Mouse (Mus musculus) liver, embryonic 15.5 days (tissue): ENCODE results near the gene Cdc42bpb. TPM values are rescaled to one million over a fixed set of nuclear protein-coding genes. Genes with fewer than 3 reads are reported as not detected.

Experiments used
- ATAC-seq: fragments of 200-750 bp; cut with Nextera tagmentation; 2 replicates; pipeline ENCODE4 v1.8.0; 2017; ENCODE audit warnings: moderate number of reproducible peaks, mild to moderate bottlenecking, moderate library complexity; ENCODE audit not compliant: insufficient read depth
- H3K27ac ChIP-seq: fragments of 300-500 bp; sonication (generic); replicated peaks from 2 replicates; pipeline ENCODE4 v1.5.1; 2015; ENCODE audit warnings: mild to moderate bottlenecking, inconsistent platforms
- H3K27me3 ChIP-seq: fragments of 300-500 bp; sonication (generic); 2 replicates; pipeline ENCODE4 v1.6.1; 2015; ENCODE audit warnings: mild to moderate bottlenecking, inconsistent platforms
- H3K36me3 ChIP-seq: fragments of 300-500 bp; sonication (generic); replicated peaks from 2 replicates; pipeline ENCODE4 v1.6.1; 2015; ENCODE audit warnings: moderate library complexity, mild to moderate bottlenecking, inconsistent platforms
- H3K4me1 ChIP-seq: fragments of 300-500 bp; sonication (generic); replicated peaks from 2 replicates; pipeline ENCODE4 v1.6.1; 2015; ENCODE audit warnings: inconsistent platforms
- H3K4me2 ChIP-seq: fragments of 300-500 bp; sonication (generic); 2 replicates; pipeline ENCODE4 v1.6.1; 2015; ENCODE audit warnings: moderate library complexity, mild to moderate bottlenecking, inconsistent platforms
- H3K4me3 ChIP-seq: fragments of 300-500 bp; sonication (generic); replicated peaks from 2 replicates; pipeline ENCODE4 v1.5.1; 2015; ENCODE audit warnings: mild to moderate bottlenecking, inconsistent platforms
- H3K9ac ChIP-seq: fragments of 300-500 bp; sonication (generic); 2 replicates; pipeline ENCODE4 v1.6.1; 2015; ENCODE audit warnings: moderate library complexity, mild to moderate bottlenecking, inconsistent platforms
- H3K9me3 ChIP-seq: fragments of 300-500 bp; sonication (generic); replicated peaks from 2 replicates; pipeline ENCODE4 v1.6.1; 2016; ENCODE audit warnings: inconsistent platforms
- WGBS: fragments of 180-500 bp; shearing (Covaris S2); methylation state at CpG from one replicate; pipeline ENCODE4 v1.1.7; 2015; ENCODE audit warnings: mixed read lengths; ENCODE audit not compliant: insufficient replicate concordance; 5-methylcytosine and 5-hydroxymethylcytosine counted together
- polyA plus RNA-seq: library from polyadenylated mRNA; unstranded; fragments of >200 nt; fragmentation: Nextera tagmentation; extraction: Ambion mirVana; gene quantifications from 2 replicates; pipeline ENCODE4 v1.2.1, GENCODE M21; 2015

The Cdc42bpb gene
- polyA plus RNA-seq, 1 experiment from 2014 or later, result 6.6 TPM

DNA sequence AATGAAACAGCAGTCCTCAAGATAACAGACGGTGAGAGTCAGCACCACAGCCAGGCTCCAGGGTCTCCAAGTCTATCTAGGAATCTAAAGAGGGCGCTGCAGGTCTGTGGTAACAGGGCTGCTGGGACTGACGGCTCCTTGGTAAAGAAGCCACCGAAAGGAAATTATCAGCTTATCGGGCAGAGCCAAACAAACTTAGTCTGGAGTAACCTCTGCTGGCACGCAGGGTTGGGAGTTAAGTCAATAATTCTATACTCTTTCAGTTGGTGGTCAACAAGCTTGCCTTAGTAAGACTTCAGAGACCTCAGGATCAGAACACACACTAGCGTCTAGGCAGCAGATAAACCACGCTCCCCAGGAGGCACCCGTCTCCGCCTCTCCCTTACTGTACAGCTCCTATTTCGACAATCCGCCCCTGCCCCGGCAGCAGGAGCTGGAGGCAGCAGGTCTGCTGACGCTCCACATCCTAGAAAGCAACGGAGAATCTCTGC lies 39.6 kb downstream of the Cdc42bpb start:
- 21% methylated on average over 15 of the region's 15 CpGs for WGBS
- Histone ChIP-seq H3K9ac (no peak overlapping the region), H3K4me1 (peaks cover 19% of the 10 kb centered on the region), H3K27ac (no peak overlapping the region), H3K27me3 (no peaks in the 10 kb centered on the region), H3K4me3 (no peak overlapping the region), H3K36me3 (peaks cover 24% of the 10 kb centered on the region; the same call in 1 of the 2 replicates), H3K4me2 (peak overlapping the region; percentile 33), H3K9me3 (no peaks in the 10 kb centered on the region)
- ATAC-seq, result peak; percentile 65

DNA sequence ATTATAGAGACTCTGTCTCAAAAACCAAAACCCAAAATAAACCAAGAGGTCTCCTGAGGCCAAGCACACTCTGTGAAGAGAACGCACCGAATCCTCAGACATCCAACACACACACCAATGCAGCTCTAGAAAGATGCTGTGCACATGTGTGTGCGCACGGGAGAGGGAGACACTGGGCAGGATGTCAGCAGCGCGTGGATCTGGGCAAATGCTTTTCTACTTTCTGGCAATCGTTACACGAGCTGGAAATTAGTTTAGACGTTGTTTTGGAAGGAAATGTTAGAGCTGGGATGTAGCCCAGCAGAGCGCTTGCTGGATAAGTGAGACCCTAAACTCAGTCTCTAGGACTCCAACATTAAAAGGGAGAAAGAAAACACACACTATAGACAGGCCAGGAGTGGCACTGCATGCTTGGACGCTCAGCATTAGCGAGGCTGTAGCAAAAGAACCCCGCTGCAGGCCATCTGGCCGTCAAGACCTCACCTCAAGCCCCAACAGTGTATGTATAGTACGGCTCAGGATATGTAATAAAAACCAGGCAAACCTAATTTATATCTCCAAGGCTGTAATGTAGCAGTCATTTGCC lies 44.4 kb downstream of the Cdc42bpb start:
- Histone ChIP-seq H3K4me2 (no peak overlapping the region), H3K9ac (no peak overlapping the region), H3K9me3 (no peaks in the 10 kb centered on the region), H3K36me3 (peaks cover 12% of the 10 kb centered on the region; the same call in 1 of the 2 replicates), H3K27ac (no peak overlapping the region), H3K27me3 (no peaks in the 10 kb centered on the region), H3K4me1 (peaks cover 14% of the 10 kb centered on the region), H3K4me3 (no peak overlapping the region)
- ATAC-seq, result no peak
- 78% methylated on average over 15 of the region's 15 CpGs for WGBS

DNA sequence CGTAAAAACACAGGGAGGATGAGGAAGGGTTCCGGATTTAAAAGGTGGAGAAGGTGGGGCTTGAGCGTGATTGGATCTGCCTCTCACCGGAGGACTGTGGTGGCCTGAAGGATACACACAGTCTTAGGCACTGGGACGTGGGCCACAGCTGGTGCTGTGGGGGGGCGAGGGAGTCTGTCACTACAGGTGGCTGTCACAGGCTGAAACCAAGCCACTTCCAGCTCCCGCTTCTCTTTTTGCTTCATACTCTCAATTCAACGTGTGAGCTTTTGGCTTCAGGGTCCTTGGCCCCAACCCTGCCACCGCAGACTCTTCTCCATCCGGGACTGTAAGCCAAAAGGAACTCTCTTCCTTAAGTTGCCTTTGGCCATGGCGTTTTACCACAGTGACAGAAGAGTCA lies 45.1 kb downstream of the Cdc42bpb start:
- H3K27me3 ChIP-seq, result no peaks in the 10 kb centered on the region
- H3K27ac ChIP-seq, result no peak overlapping the region
- no peak overlapping the region for H3K9ac ChIP-seq
- 78% methylated on average over 11 of the region's 11 CpGs for WGBS
- no peak overlapping the region for H3K4me3 ChIP-seq
- H3K36me3 ChIP-seq, result peaks cover 15% of the 10 kb centered on the region; the same call in 1 of the 2 replicates
- H3K4me1 ChIP-seq, result peaks cover 7% of the 10 kb centered on the region
- H3K4me2 ChIP-seq, result no peak overlapping the region
- no peaks in the 10 kb centered on the region for H3K9me3 ChIP-seq
- no peak for ATAC-seq

DNA sequence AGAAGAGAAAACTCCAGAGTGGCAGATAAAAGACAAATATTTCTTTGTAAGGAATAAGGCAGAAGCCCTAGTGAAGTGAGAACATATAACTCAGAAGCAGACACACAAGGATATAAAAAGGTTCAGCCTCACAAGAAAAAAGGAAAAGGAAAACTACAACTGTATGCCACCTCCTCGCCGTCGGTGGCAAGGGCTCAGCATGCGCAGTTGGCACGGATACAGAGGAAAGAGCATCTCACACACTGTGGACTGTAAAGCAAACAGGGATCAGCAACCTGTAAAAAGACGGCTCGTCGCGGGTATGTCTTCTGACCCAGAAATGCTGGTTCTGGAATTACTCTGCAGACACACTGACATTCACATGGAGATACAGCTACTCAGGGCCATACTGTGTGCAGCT lies 45.9 kb downstream of the Cdc42bpb start:
- H3K36me3 ChIP-seq, result peaks cover 15% of the 10 kb centered on the region; the same call in 1 of the 2 replicates
- H3K4me3 ChIP-seq, result no peak overlapping the region
- H3K27ac ChIP-seq, result no peak overlapping the region
- no peaks in the 10 kb centered on the region for H3K4me1 ChIP-seq
- ATAC-seq, result no peak
- H3K9ac ChIP-seq, result no peak overlapping the region
- no peak overlapping the region for H3K4me2 ChIP-seq
- 85% methylated on average over 9 of the region's 9 CpGs for WGBS
- H3K9me3 ChIP-seq, result no peaks in the 10 kb centered on the region
- H3K27me3 ChIP-seq, result no peaks in the 10 kb centered on the region

DNA sequence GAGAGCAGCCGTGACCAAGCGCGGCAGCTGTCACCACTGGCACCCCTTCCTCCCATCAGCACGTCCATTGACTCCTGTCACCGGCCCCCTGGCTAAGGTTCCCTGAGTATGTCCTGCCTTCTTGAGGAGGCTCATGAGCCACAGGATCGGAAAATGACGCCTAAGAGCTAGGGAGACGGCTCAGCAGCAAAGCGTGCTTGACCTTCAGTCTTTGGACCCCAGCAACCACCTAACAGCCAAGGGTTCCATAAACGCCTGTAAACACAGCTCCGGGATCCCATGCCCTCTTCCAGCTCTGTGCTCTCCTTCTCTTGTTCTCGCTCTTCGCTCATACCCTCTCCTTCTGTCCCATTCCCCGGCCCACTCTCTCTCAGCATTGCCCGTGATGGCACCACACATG lies 48.2 kb downstream of the Cdc42bpb start:
- H3K4me3 ChIP-seq, result no peak overlapping the region
- H3K4me1 ChIP-seq, result no peaks in the 10 kb centered on the region
- H3K27me3 ChIP-seq, result no peaks in the 10 kb centered on the region
- ATAC-seq, result no peak
- H3K36me3 ChIP-seq, result peaks cover 23% of the 10 kb centered on the region
- H3K9ac ChIP-seq, result no peak overlapping the region
- no peak overlapping the region for H3K4me2 ChIP-seq
- H3K27ac ChIP-seq, result no peak overlapping the region
- 79% methylated on average over 15 of the region's 15 CpGs for WGBS
- no peaks in the 10 kb centered on the region for H3K9me3 ChIP-seq

DNA sequence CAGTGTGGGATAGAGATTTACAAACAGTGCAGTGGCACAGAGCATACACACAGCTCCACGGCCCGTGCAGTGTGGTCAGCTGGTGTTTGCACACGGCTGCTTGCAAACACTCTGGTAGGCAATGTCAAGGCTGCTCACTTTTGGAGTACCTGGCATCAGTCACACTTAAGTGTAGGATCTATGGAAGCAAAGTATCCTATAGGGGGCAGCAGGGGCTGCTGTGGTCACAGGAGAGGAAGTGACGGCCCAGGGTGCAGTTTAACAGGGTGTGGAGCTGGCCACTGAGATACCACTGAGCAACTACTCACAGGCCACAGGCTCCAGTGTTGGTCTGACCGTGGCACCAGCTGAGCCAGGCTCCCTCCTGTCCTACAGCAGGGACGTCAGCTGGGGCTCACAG lies 49.2 kb downstream of the Cdc42bpb start:
- no peaks in the 10 kb centered on the region for H3K27me3 ChIP-seq
- H3K36me3 ChIP-seq, result peaks cover 29% of the 10 kb centered on the region
- no peak overlapping the region for H3K4me3 ChIP-seq
- no peak for ATAC-seq
- no peak overlapping the region for H3K4me2 ChIP-seq
- no peaks in the 10 kb centered on the region for H3K4me1 ChIP-seq
- H3K27ac ChIP-seq, result no peak overlapping the region
- WGBS, result 49% methylated on average over 6 of the region's 6 CpGs
- H3K9ac ChIP-seq, result no peak overlapping the region
- H3K9me3 ChIP-seq, result no peaks in the 10 kb centered on the region

DNA sequence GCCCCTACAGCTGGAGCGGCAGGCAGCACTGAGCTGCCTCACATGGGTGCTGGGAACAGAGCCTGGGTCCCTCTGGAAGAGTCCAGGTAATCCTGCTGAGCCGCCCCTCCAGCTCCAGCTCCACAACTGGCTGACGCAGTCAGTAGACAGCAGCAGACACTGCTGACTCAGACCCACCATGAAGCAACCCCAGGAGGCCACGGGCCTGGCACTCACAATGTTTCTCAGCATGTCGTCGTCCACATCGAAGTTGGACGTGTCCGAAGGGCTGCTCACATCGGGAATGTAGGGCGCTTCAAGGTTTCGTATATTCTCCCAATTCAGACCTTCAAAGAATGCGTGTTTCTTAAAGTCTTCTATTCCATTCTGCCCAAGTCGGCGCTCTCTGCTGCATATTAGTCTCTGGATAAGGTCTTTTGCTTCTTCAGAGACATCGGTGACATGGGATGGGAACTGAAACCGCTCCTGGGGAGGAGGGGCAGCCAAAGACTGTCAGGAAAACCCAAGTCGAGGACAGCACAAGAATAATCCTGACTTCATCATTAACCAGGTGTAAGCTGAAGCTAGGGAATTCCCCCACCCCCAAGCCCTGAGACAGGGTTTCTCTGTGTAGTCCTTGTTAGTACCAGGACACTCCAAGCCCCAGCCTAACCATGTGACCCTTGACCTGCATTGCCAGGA lies 51.6 kb downstream of the Cdc42bpb start:
- ATAC-seq, result no peak
- H3K27ac ChIP-seq, result no peak overlapping the region
- WGBS, result 79% methylated on average over 18 of the region's 18 CpGs
- H3K27me3 ChIP-seq, result no peaks in the 10 kb centered on the region
- no peaks in the 10 kb centered on the region for H3K9me3 ChIP-seq
- H3K9ac ChIP-seq, result no peak overlapping the region
- no peak overlapping the region for H3K4me2 ChIP-seq
- H3K36me3 ChIP-seq, result peaks cover 51% of the 10 kb centered on the region
- H3K4me3 ChIP-seq, result no peak overlapping the region
- H3K4me1 ChIP-seq, result no peaks in the 10 kb centered on the region

DNA sequence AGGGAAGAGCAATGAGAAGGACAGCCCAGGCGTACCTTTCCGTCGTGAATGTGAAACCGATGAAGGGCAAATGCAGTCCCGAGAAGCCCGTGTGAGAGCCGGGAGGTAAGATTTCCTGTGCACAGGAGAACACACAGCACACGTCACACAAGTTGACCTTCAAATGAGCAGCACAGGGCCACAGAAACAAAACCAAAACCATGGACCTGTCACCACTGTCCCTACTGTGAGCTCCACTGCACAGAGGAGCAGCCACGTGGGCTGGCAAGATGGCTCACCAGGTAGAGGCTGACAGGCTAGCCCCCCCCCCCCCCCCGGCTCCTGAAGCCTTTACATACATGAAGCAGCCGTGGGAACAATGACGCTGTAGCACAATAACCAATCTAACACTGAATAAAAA lies 52.6 kb downstream of the Cdc42bpb start:
- Histone ChIP-seq H3K36me3 (peaks cover 55% of the 10 kb centered on the region), H3K4me1 (no peaks in the 10 kb centered on the region), H3K4me2 (no peak overlapping the region), H3K9me3 (no peaks in the 10 kb centered on the region), H3K27me3 (no peaks in the 10 kb centered on the region), H3K9ac (no peak overlapping the region), H3K4me3 (no peak overlapping the region), H3K27ac (no peak overlapping the region)
- 81% methylated on average over 12 of the region's 12 CpGs for WGBS
- ATAC-seq, result no peak

DNA sequence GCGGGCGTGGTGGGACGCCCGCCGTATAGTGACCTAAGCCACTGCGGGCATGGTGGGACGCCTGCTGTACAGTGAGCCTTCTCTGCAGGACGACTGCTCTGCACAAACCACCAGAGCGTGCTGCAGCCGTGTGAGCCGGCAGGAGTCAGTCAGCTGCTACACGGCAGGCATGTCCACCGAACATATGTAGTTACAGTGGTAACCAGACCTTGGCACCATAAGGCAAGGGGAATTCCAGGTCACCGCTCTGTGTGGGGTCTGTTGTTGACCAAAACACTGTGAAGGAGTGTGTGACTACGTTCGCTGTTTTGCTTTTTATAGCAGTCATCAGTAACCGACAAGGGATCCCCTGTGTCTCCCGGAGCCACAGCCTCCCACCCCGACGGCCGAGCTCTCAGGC lies 53.0 kb downstream of the Cdc42bpb start:
- no peaks in the 10 kb centered on the region for H3K4me1 ChIP-seq

DNA sequence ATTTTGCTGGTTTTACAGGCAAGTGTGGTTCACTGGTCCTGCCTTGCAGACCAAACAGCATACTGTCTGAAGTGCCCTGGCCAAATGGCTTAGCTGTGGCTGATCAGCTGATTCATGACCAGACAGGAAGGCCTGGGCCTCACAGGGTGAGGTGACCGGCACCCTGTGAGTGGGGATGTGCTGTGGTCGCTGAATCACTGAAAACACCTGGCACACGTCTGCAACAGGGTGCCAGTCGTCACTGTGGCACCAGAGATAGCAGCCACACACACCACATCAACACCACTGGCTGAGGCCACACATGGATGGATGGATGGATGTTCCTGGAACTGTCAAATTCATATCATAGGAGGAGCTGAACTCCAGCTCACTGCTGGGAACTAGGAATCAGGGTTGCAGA lies 54.1 kb downstream of the Cdc42bpb start:
- H3K9me3 ChIP-seq, result no peaks in the 10 kb centered on the region
- 44% methylated on average over 4 of the region's 4 CpGs for WGBS
- H3K27ac ChIP-seq, result no peak overlapping the region
- H3K4me3 ChIP-seq, result no peak overlapping the region
- no peak overlapping the region for H3K9ac ChIP-seq
- no peaks in the 10 kb centered on the region for H3K4me1 ChIP-seq
- H3K27me3 ChIP-seq, result no peaks in the 10 kb centered on the region
- H3K36me3 ChIP-seq, result peaks cover 70% of the 10 kb centered on the region
- H3K4me2 ChIP-seq, result no peak overlapping the region
- ATAC-seq, result no peak

More for the DNA sequence above, 53.0 kb downstream of the Cdc42bpb start:
- no peak overlapping the region for H3K4me3 ChIP-seq
- no peaks in the 10 kb centered on the region for H3K27me3 ChIP-seq
- ATAC-seq, result no peak
- H3K9me3 ChIP-seq, result no peaks in the 10 kb centered on the region
- H3K9ac ChIP-seq, result no peak overlapping the region
- H3K36me3 ChIP-seq, result peaks cover 59% of the 10 kb centered on the region
- no peak overlapping the region for H3K4me2 ChIP-seq
- 82% methylated on average over 21 of the region's 21 CpGs for WGBS
- no peak overlapping the region for H3K27ac ChIP-seq

DNA sequence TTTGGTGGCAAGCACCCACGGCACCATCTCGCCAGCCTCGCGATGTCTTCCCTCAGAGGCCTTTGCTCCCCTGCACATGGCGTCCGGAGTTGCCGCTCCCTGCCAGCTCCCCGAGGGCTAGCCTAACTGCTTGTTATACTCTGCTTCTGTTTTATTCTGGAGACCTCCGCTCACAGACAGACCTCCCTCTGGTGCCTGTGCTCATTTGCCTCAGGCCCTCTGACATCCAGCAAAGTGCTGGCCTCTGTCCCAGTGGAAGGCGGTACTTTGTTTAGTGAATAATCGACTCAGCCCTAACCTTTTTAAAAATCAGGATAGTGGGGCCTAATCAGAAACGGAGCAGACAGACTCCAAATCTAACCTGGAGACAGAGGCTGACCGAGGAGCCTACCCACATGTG lies 55.7 kb downstream of the Cdc42bpb start:
- Histone ChIP-seq H3K27ac (no peak overlapping the region), H3K27me3 (no peaks in the 10 kb centered on the region), H3K4me2 (no peak overlapping the region), H3K4me3 (no peak overlapping the region), H3K36me3 (peaks cover 79% of the 10 kb centered on the region), H3K9ac (no peak overlapping the region), H3K9me3 (no peaks in the 10 kb centered on the region), H3K4me1 (no peaks in the 10 kb centered on the region)
- 83% methylated on average over 13 of the region's 13 CpGs for WGBS
- ATAC-seq, result no peak
